8 mouse cellular contexts compared by ENCODE assay signal in genomic region chr14:55783171-55783957, GRCm38 (mm10). TPM values are rescaled to one million over a fixed set of nuclear protein-coding genes. Genes with fewer than 3 reads are reported as not detected.
DNase-seq lines count a peak whose midpoint lies in the region; ATAC-seq lines count a peak whose summit lies in the region.

No protein-coding gene starts in this region.

- intact Hi-C loops in heart, postnatal 25 days (cut with DNase I): loop anchor here (1.0 kb wide), 1 partner anchor 41 kb away; no protein-coding TSS in a partner anchor

- peak overlapping the region; percentile 77 for H3K27ac ChIP-seq in heart, embryonic 12.5 days (ENCODE audit: poor library complexity, severe bottlenecking)
- H3K27ac ChIP-seq in midbrain, embryonic 10.5 days (replicated peaks): peak overlapping the region; percentile 55; the same call in 1 of the 2 replicates

- H3K27me3 ChIP-seq in heart, embryonic 12.5 days (replicated peaks): peaks cover 59% of the 10 kb centered on the region
- H3K27me3 ChIP-seq in midbrain, embryonic 10.5 days (ENCODE audit: low read depth, poor library complexity, severe bottlenecking): peaks cover 92% of the 10 kb centered on the region

- DNase-seq in heart, adult 11 months: peak; percentile 97
- DNase-seq in heart, postnatal 25 days (ENCODE audit: low spot score): no peak
- DNase-seq in embryo, embryonic 10.5 days (ENCODE audit: low spot score): peak; percentile 85
- DNase-seq in kidney, postnatal 10 days: peak; percentile 48
- peak; percentile 44 for DNase-seq in midbrain, embryonic 10.5 days (ENCODE audit: low spot score)
- no peak for DNase-seq in frontal cortex, postnatal 25 days (ENCODE audit: low spot score in 2 of 2)

- H3K36me3 ChIP-seq in heart, embryonic 12.5 days: peaks cover 11% of the 10 kb centered on the region
- no peaks in the 10 kb centered on the region for H3K36me3 ChIP-seq in midbrain, embryonic 10.5 days

- H3K4me2 ChIP-seq in heart, embryonic 12.5 days: peak overlapping the region; percentile 68

- H3K9me3 ChIP-seq in heart, embryonic 12.5 days (replicated peaks): no peaks in the 10 kb centered on the region
- H3K9me3 ChIP-seq in midbrain, embryonic 10.5 days (replicated peaks): no peaks in the 10 kb centered on the region

- H3K4me1 ChIP-seq in heart, embryonic 12.5 days (replicated peaks): peaks cover 35% of the 10 kb centered on the region
- H3K4me1 ChIP-seq in midbrain, embryonic 10.5 days: peaks cover 25% of the 10 kb centered on the region

- 2% methylated on average over 31 of the region's 31 CpGs for WGBS in heart, embryonic 12.5 days
- 2% methylated on average over 31 of the region's 31 CpGs for WGBS in midbrain, embryonic 10.5 days

- ATAC-seq in heart, embryonic 12.5 days (ENCODE audit: insufficient number of reproducible peaks, low FRiP score): peak; percentile 54
- no peak for ATAC-seq in inflammation-experienced regulatory T-cells, adult 6 months

- peak overlapping the region; percentile 53 for H3K4me3 ChIP-seq in heart, embryonic 12.5 days
- H3K4me3 ChIP-seq in midbrain, embryonic 10.5 days: peak overlapping the region; percentile 44

- peak overlapping the region; percentile 69 for H3K9ac ChIP-seq in heart, embryonic 12.5 days

RNA-seq across cellular contexts. Expression of gene Adcy4, which starts 0.5 kb away (rescaled TPM):
- 10 to 100 TPM; 18.2 to 23.8 TPM for total RNA-seq in heart, postnatal 25 days (2021)
- 24.4 and 26.2 TPM in 2 replicates for polyA plus RNA-seq in heart, embryonic 12.5 days (2016; fragmentation: Nextera tagmentation; extraction: Ambion mirVana)
- 5.4 and 6.5 TPM in 2 replicates for polyA plus RNA-seq in midbrain, embryonic 10.5 days (2016; fragmentation: Nextera tagmentation; extraction: Ambion mirVana)
- under 1 TPM in 1 of 3 experiments, not detected in 2; 0.29 TPM for polyA plus RNA-seq in inflammation-experienced regulatory T-cells, adult 6 months (2017; shearing (Covaris generic))

RNA-seq across cellular contexts. Expression of gene Ripk3, which starts 5.3 kb away (rescaled TPM):
- 1 to 10 TPM; 2.3 to 3.4 TPM for total RNA-seq in heart, postnatal 25 days (2021)
- polyA plus RNA-seq in heart, embryonic 12.5 days (2016; fragmentation: Nextera tagmentation; extraction: Ambion mirVana): 19.7 and 20.3 TPM in 2 replicates
- 6.9 and 7.1 TPM in 2 replicates for polyA plus RNA-seq in midbrain, embryonic 10.5 days (2016; fragmentation: Nextera tagmentation; extraction: Ambion mirVana)
- 10 to 100 TPM; 71.9 to 99.8 (median 84.8) TPM for polyA plus RNA-seq in inflammation-experienced regulatory T-cells, adult 6 months (2017; shearing (Covaris generic))

RNA-seq across cellular contexts. Expression of gene Ltb4r1, which starts 17.6 kb away (rescaled TPM):
- total RNA-seq in heart, postnatal 25 days (2021): under 1 TPM in 1 of 2 experiments, not detected in 1; 0.18 TPM
- polyA plus RNA-seq in heart, embryonic 12.5 days (2016; fragmentation: Nextera tagmentation; extraction: Ambion mirVana): 0.49 and 0.76 TPM in 2 replicates
- polyA plus RNA-seq in midbrain, embryonic 10.5 days (2016; fragmentation: Nextera tagmentation; extraction: Ambion mirVana): 0.25 and 0.30 TPM in 2 replicates
- 10 to 100 TPM in 1 of 3 experiments, 1 to 10 TPM in 1, under 1 TPM in 1; 0.57 to 16.6 (median 3.8) TPM for polyA plus RNA-seq in inflammation-experienced regulatory T-cells, adult 6 months (2017; shearing (Covaris generic))

RNA-seq across cellular contexts. Expression of gene Ltb4r2, which starts 22.1 kb away (rescaled TPM):
- under 1 TPM; 0.06 to 0.13 TPM for total RNA-seq in heart, postnatal 25 days (2021)
- 0.49 and 0.54 TPM in 2 replicates for polyA plus RNA-seq in heart, embryonic 12.5 days (2016; fragmentation: Nextera tagmentation; extraction: Ambion mirVana)
- polyA plus RNA-seq in midbrain, embryonic 10.5 days (2016; fragmentation: Nextera tagmentation; extraction: Ambion mirVana): 0.06 and 0.22 TPM in 2 replicates
- not detected for polyA plus RNA-seq in inflammation-experienced regulatory T-cells, adult 6 months (2017; shearing (Covaris generic))

RNA-seq across cellular contexts. Expression of gene Cideb, which starts 25.1 kb away (rescaled TPM):
- total RNA-seq in heart, postnatal 25 days (2021): under 1 TPM; 0.56 to 0.83 TPM
- polyA plus RNA-seq in heart, embryonic 12.5 days (2016; fragmentation: Nextera tagmentation; extraction: Ambion mirVana): 1.0 and 1.2 TPM in 2 replicates
- 0.22 and 0.23 TPM in 2 replicates for polyA plus RNA-seq in midbrain, embryonic 10.5 days (2016; fragmentation: Nextera tagmentation; extraction: Ambion mirVana)
- not detected for polyA plus RNA-seq in inflammation-experienced regulatory T-cells, adult 6 months (2017; shearing (Covaris generic))

Comparison
In these comparisons a context has a peak if more than half of its experiments do, and no peak if none do; other contexts are left out.
1. DNase-seq: peak in heart, adult 11 months (single experiment), embryo, embryonic 10.5 days (single experiment), kidney, postnatal 10 days (single experiment) and midbrain, embryonic 10.5 days (single experiment); none in heart, postnatal 25 days (single experiment) and frontal cortex, postnatal 25 days (0 of 2).